ENCODE assay signal across 8 mouse cellular contexts in genomic region chr11:117319543-117320335, GRCm38 (mm10).
DNase-seq lines count a peak whose midpoint lies in the region; ATAC-seq lines count a peak whose summit lies in the region.

No protein-coding gene starts in this region.

- peak overlapping the region; percentile 54 for H3K9ac ChIP-seq in liver, embryonic 13.5 days

- peak overlapping the region; percentile 19 for H3K4me3 ChIP-seq in liver, embryonic 13.5 days (replicated peaks)

- peak overlapping the region; percentile 86 for H3K27ac ChIP-seq in liver, embryonic 13.5 days

- H3K9me3 ChIP-seq in liver, embryonic 13.5 days (replicated peaks): no peaks in the 10 kb centered on the region

- intact Hi-C loops in heart, postnatal 10 days (cut with DNase I): no loop called here

- H3K4me2 ChIP-seq in liver, embryonic 13.5 days: peak overlapping the region; percentile 56

- WGBS in liver, embryonic 13.5 days (ENCODE audit: insufficient replicate concordance): 8% methylated on average over 15 of the region's 15 CpGs

- DNase-seq in ES-CJ7 (ENCODE audit: low read depth, low spot score): peak; percentile 80
- DNase-seq in embryo, embryonic 11 days: peak; percentile 82
- peak; percentile 74 to 78 for DNase-seq in heart, postnatal 10 days
- peak; percentile 58 for DNase-seq in liver, embryonic 13.5 days
- peak; percentile 75 for DNase-seq in naive thymus-derived CD4-positive, alpha-beta T cell, adult 2 months (ENCODE audit: low read depth)
- DNase-seq in adrenal gland, postnatal 25 days: no peak
- DNase-seq in right cerebral cortex, adult 2 months (ENCODE audit: low spot score in 2 of 2): no peak
- DNase-seq in ovary, postnatal 14 days (ENCODE audit: low spot score): no peak

- no peaks in the 10 kb centered on the region for H3K36me3 ChIP-seq in liver, embryonic 13.5 days

- H3K4me1 ChIP-seq in liver, embryonic 13.5 days (replicated peaks): peaks cover 95% of the 10 kb centered on the region

- H3K27me3 ChIP-seq in liver, embryonic 13.5 days: no peaks in the 10 kb centered on the region

- ATAC-seq in liver, embryonic 13.5 days (ENCODE audit: low read depth): peak; percentile 65

Comparison
In these comparisons a context has a peak if more than half of its experiments do, and no peak if none do; other contexts are left out.
1. DNase-seq: peak in ES-CJ7 (single experiment), embryo, embryonic 11 days (single experiment), heart, postnatal 10 days (2 of 2), liver, embryonic 13.5 days (single experiment) and naive thymus-derived CD4-positive, alpha-beta T cell, adult 2 months (single experiment); none in adrenal gland, postnatal 25 days (single experiment), right cerebral cortex, adult 2 months (0 of 2) and ovary, postnatal 14 days (single experiment).